Mouse (Mus musculus) hindbrain, embryonic 11.5 days (tissue): ENCODE results near the gene Hecw2. TPM values are rescaled to one million over a fixed set of nuclear protein-coding genes. Genes with fewer than 3 reads are reported as not detected.

Experiments
- ATAC-seq: fragments of 200-750 bp; cut with Nextera tagmentation; 2 replicates; pipeline ENCODE4 v1.8.0; 2017; ENCODE audit warnings: mild to moderate bottlenecking, moderate TSS enrichment, moderate library complexity; ENCODE audit not compliant: low FRiP score
- DNase-seq: peaks from one replicate; pipeline ENCODE4 v3.0.0-alpha.2; 2015; ENCODE audit warnings: low spot score
- H3K27ac ChIP-seq: fragments of 300-500 bp; sonication (generic); 2 replicates; pipeline ENCODE4 v1.5.1; 2014; ENCODE audit warnings: mild to moderate bottlenecking, low read depth, low read length
- H3K27me3 ChIP-seq: fragments of 300-500 bp; sonication (generic); 2 replicates; pipeline ENCODE4 v1.6.1; 2014; ENCODE audit warnings: mild to moderate bottlenecking, low read length, moderate library complexity, mixed read lengths; ENCODE audit not compliant: control insufficient read depth, insufficient read depth
- H3K36me3 ChIP-seq: fragments of 300-500 bp; sonication (generic); 2 replicates; pipeline ENCODE4 v1.6.1; 2014; ENCODE audit warnings: mild to moderate bottlenecking, low read length, moderate library complexity, mixed read lengths; ENCODE audit not compliant: control insufficient read depth, insufficient read depth
- H3K4me1 ChIP-seq: fragments of 300-500 bp; sonication (generic); replicated peaks from 2 replicates; pipeline ENCODE4 v1.6.1; 2014; ENCODE audit warnings: low read length, mixed read lengths; ENCODE audit not compliant: control insufficient read depth, insufficient read depth
- H3K4me2 ChIP-seq: fragments of 300-500 bp; sonication (generic); replicated peaks from 2 replicates; pipeline ENCODE4 v1.6.1; 2014; ENCODE audit warnings: mild to moderate bottlenecking, low read depth, low read length
- H3K4me3 ChIP-seq: fragments of 300-500 bp; sonication (generic); 2 replicates; pipeline ENCODE4 v1.5.1; 2014; ENCODE audit warnings: low read depth, low read length
- H3K9ac ChIP-seq: fragments of 300-500 bp; sonication (generic); 2 replicates; pipeline ENCODE4 v1.6.1; 2014; ENCODE audit warnings: low read depth, low read length
- H3K9me3 ChIP-seq: fragments of 300-500 bp; sonication (generic); 2 replicates; pipeline ENCODE4 v1.6.1; 2016; ENCODE audit warnings: low read length; ENCODE audit not compliant: control insufficient read depth
- WGBS: fragments of 180-500 bp; shearing (Covaris S2); extraction: QIAGEN DNeasy Blood & Tissue Kit; methylation state at CpG from one replicate; pipeline ENCODE4 v1.1.7; 2014; 5-methylcytosine and 5-hydroxymethylcytosine counted together
- polyA plus RNA-seq: library from polyadenylated mRNA; unstranded; fragments of >200 nt; fragmentation: Nextera tagmentation; extraction: Ambion mirVana; gene quantifications from 2 replicates; pipeline ENCODE4 v1.2.1, GENCODE M21; 2014

The Hecw2 gene
- polyA plus RNA-seq, 1 experiment from 2014 or later: 6.1 TPM

- Histone ChIP-seq H3K9me3 (no peaks in the 10 kb centered on the region), H3K27me3 (no peaks in the 10 kb centered on the region), H3K36me3 (no peaks in the 10 kb centered on the region), H3K9ac (no peak overlapping the region), H3K4me1 (no peaks in the 10 kb centered on the region), H3K4me2 (no peak overlapping the region), H3K27ac (no peak overlapping the region), H3K4me3 (no peak overlapping the region)
- DNase-seq: no peak
- 50% methylated on average over 3 of the region's 3 CpGs for WGBS
- no peak for ATAC-seq
These were observed 253.4 kb downstream of the Hecw2 start for GRCm38 (mm10) chr1:53941528-53941927.

GRCm38 (mm10) chr1:53940268-53941017 lies 254.5 kb downstream of the Hecw2 start:
- H3K27ac ChIP-seq: 0 out of 2 replicates have a peak overlapping the region, but pooled peaks have one; percentile 24
- no peaks in the 10 kb centered on the region for H3K36me3 ChIP-seq
- WGBS: 37% methylated on average over 13 of the region's 13 CpGs
- no peak overlapping the region for H3K4me3 ChIP-seq
- no peaks in the 10 kb centered on the region for H3K27me3 ChIP-seq
- H3K4me2 ChIP-seq: no peak overlapping the region
- no peaks in the 10 kb centered on the region for H3K4me1 ChIP-seq
- no peak overlapping the region for H3K9ac ChIP-seq
- H3K9me3 ChIP-seq: no peaks in the 10 kb centered on the region
- peak; percentile 16 for DNase-seq
- peak; percentile 73 for ATAC-seq

DNA sequence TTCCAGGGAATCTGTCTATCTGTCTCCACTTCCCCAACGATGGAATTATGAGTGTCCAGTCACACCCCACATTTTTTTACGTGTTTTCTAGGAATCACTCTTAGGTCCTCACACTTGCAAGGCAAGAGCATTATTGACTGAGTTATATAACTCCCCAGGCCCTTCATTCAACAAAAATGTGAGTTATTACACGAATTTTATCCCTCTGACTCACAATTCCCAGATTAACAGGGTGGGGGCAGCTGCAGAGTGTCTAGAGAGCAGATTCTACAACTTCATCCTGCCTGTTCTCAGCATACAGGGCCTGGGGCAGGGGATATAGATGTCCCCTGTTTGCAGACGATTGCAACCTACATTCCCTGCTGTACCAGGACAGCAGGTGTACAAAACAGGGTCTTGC lies 255.7 kb downstream of the Hecw2 start:
- WGBS: 78% methylated on average over 4 of the region's 4 CpGs
- no peak overlapping the region for H3K4me2 ChIP-seq
- DNase-seq: no peak
- H3K4me3 ChIP-seq: no peak overlapping the region
- no peaks in the 10 kb centered on the region for H3K36me3 ChIP-seq
- H3K9me3 ChIP-seq: no peaks in the 10 kb centered on the region
- H3K4me1 ChIP-seq: no peaks in the 10 kb centered on the region
- H3K27me3 ChIP-seq: no peaks in the 10 kb centered on the region
- H3K27ac ChIP-seq: no peak overlapping the region
- no peak overlapping the region for H3K9ac ChIP-seq
- no peak for ATAC-seq

DNA sequence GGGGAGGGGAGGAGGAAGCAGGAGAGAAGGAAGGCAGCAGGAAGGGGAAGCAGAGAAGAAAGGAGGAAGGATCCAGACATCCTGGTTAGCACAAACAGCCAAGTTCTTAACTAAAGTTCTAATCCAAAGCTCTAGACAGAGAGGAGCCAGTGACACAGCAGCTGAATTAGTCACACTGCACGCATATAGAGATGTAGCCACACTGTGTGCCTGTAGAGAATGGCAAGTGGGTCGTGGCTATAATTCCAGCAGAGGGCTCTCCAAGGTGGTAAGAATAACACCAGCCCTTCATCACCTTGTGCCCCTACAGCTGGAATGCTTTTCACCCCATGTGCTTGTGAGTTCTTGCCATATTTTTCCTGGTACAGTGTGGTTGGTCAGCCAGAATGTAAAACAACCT lies 261.7 kb downstream of the Hecw2 start:
- Histone ChIP-seq H3K27me3 (no peaks in the 10 kb centered on the region), H3K27ac (no peak overlapping the region), H3K9ac (no peak overlapping the region), H3K4me1 (no peaks in the 10 kb centered on the region), H3K4me2 (no peak overlapping the region), H3K36me3 (no peaks in the 10 kb centered on the region), H3K9me3 (no peaks in the 10 kb centered on the region), H3K4me3 (no peak overlapping the region)
- no peak for ATAC-seq
- no peak for DNase-seq
- 61% methylated on average over 2 of the region's 2 CpGs for WGBS

DNA sequence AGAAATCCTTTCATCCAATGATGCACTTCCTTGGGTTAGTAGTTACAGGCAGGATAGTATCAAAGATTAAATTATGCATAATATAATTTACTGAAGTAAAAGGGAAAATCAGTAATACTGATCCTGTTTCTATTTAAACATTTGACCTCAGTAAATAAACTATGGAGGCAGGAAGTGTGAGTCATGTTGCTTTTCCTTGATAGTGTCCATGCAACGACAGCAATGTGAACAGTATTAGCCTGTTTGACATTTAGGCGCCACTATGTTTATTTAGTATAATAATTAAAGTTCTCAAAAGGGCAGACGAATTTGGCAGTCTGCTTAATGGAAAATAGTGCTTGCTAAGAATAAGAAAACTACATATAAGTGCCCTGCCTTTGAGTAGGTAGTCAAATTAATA lies 263.7 kb downstream of the Hecw2 start:
- no peaks in the 10 kb centered on the region for H3K36me3 ChIP-seq
- no peak overlapping the region for H3K4me3 ChIP-seq
- H3K27me3 ChIP-seq: no peaks in the 10 kb centered on the region
- H3K9ac ChIP-seq: no peak overlapping the region
- H3K4me1 ChIP-seq: no peaks in the 10 kb centered on the region
- WGBS: 72% methylated on average over 3 of the region's 3 CpGs
- ATAC-seq (no peak), DNase-seq (no peak)
- no peak overlapping the region for H3K4me2 ChIP-seq
- H3K27ac ChIP-seq: no peak overlapping the region
- H3K9me3 ChIP-seq: no peaks in the 10 kb centered on the region

- Histone ChIP-seq H3K27me3 (no peaks in the 10 kb centered on the region), H3K9ac (no peak overlapping the region), H3K9me3 (no peaks in the 10 kb centered on the region), H3K27ac (no peak overlapping the region), H3K4me3 (no peak overlapping the region), H3K36me3 (no peaks in the 10 kb centered on the region), H3K4me1 (no peaks in the 10 kb centered on the region), H3K4me2 (no peak overlapping the region)
- DNase-seq: peak; percentile 45
- ATAC-seq: no peak
- 28% methylated on average over 4 of the region's 4 CpGs for WGBS
These were observed 267.4 kb downstream of the Hecw2 start for GRCm38 (mm10) chr1:53927605-53928004.

- Histone ChIP-seq H3K27ac (no peak overlapping the region), H3K36me3 (no peaks in the 10 kb centered on the region), H3K27me3 (no peaks in the 10 kb centered on the region), H3K9me3 (no peaks in the 10 kb centered on the region), H3K4me1 (no peaks in the 10 kb centered on the region), H3K9ac (no peak overlapping the region), H3K4me2 (no peak overlapping the region), H3K4me3 (no peak overlapping the region)
- DNase-seq (no peak), ATAC-seq (0 out of 2 replicates have a peak, but pooled peaks have one; percentile 41)
- 37% methylated on average over 17 of the region's 18 CpGs for WGBS
These were observed 269.6 kb downstream of the Hecw2 start for GRCm38 (mm10) chr1:53925149-53925901.

GRCm38 (mm10) chr1:53911848-53912247 lies 283.1 kb downstream of the Hecw2 start:
- DNase-seq (no peak), ATAC-seq (no peak)
- Histone ChIP-seq H3K4me3 (no peak overlapping the region), H3K9ac (no peak overlapping the region), H3K36me3 (no peaks in the 10 kb centered on the region), H3K27me3 (no peaks in the 10 kb centered on the region), H3K27ac (no peak overlapping the region), H3K4me1 (no peaks in the 10 kb centered on the region), H3K4me2 (no peak overlapping the region), H3K9me3 (no peaks in the 10 kb centered on the region)
- 87% methylated on average over 3 of the region's 3 CpGs for WGBS

GRCm38 (mm10) chr1:53910251-53910650 lies 284.7 kb downstream of the Hecw2 start:
- Histone ChIP-seq H3K4me2 (no peak overlapping the region), H3K36me3 (no peaks in the 10 kb centered on the region), H3K27me3 (no peaks in the 10 kb centered on the region), H3K9me3 (no peaks in the 10 kb centered on the region), H3K27ac (no peak overlapping the region), H3K9ac (no peak overlapping the region), H3K4me3 (no peak overlapping the region), H3K4me1 (no peaks in the 10 kb centered on the region)
- ATAC-seq: no peak
- DNase-seq: no peak
- WGBS: 83% methylated on average over 1 of the region's 1 CpGs
